Mouse (Mus musculus): Measurements from ENCODE around the gene Fam13c. TPM values are rescaled to one million over a fixed set of nuclear protein-coding genes. Genes with fewer than 3 reads are reported as not detected.
A peak's percentile ranks its signal among the peaks of the same experiment; 100 is the strongest.

The Fam13c gene
- polyA plus RNA-seq, 1 experiment from 2014 or later: 31.1 TPM

DNA sequence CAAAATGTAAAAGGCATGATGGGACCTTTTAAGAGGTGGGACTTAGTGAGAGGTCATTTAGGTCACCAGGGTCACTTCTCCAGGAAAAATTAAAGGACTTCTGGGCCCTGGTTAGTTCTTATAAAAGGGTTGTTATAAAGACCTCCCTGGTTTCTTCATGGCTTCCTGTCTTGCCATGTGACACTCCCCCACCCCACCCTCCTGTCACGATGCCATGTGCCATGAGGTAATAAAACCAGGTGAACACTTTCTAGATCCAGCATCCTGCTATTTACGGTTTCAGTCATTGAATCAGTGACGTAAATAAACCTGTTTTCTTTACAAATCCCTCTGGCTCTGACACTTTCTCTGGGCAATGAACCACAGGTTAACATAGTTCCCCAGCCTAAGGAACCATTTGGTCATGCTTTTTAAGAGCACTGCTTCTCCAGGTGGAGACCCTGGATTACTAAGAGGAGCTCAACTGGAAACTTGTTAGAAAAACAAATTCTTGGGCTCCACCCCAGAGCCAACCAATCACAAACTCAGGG, 146.7 kb downstream of the Fam13c start:
- H3K36me3 ChIP-seq: no peaks in the 10 kb centered on the region
- ATAC-seq: no peak
- H3K4me2 ChIP-seq (replicated peaks): no peak overlapping the region
- 96% methylated on average over 3 of the region's 3 CpGs for WGBS
- no peaks in the 10 kb centered on the region for H3K27me3 ChIP-seq
- no peak overlapping the region for H3K4me3 ChIP-seq (replicated peaks)
- H3K4me1 ChIP-seq (replicated peaks): no peaks in the 10 kb centered on the region
- no peak overlapping the region for H3K9ac ChIP-seq (replicated peaks)
- no peak overlapping the region for H3K27ac ChIP-seq
- H3K9me3 ChIP-seq: no peaks in the 10 kb centered on the region

DNA sequence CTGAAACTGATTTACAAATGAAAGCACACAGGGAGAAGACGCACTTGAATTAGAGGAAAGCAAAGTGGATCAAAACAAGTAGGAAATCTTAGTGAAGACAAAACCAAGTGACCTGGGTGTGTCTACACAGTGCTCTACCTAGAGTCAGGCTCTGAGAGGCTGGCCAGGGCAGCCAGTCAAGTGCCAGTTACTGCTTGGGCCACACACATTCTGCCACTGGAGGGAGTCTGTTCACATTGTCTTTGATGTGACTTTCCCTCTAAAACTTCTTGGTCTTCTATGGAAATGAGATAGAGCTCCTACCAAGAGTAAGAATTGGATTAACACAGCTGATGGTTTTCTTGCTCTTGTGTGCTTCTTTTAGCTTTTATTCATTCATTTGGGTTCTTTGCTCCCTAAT, 153.7 kb downstream of the Fam13c start:
- H3K27ac ChIP-seq: no peak overlapping the region
- no peaks in the 10 kb centered on the region for H3K27me3 ChIP-seq
- H3K4me3 ChIP-seq (replicated peaks): no peak overlapping the region
- no peaks in the 10 kb centered on the region for H3K9me3 ChIP-seq
- 35% methylated on average over 1 of the region's 1 CpGs for WGBS
- peaks cover 17% of the 10 kb centered on the region for H3K4me1 ChIP-seq (replicated peaks)
- no peak overlapping the region for H3K9ac ChIP-seq (replicated peaks)
- H3K36me3 ChIP-seq: no peaks in the 10 kb centered on the region
- no peak for ATAC-seq
- no peak overlapping the region for H3K4me2 ChIP-seq (replicated peaks)

DNA sequence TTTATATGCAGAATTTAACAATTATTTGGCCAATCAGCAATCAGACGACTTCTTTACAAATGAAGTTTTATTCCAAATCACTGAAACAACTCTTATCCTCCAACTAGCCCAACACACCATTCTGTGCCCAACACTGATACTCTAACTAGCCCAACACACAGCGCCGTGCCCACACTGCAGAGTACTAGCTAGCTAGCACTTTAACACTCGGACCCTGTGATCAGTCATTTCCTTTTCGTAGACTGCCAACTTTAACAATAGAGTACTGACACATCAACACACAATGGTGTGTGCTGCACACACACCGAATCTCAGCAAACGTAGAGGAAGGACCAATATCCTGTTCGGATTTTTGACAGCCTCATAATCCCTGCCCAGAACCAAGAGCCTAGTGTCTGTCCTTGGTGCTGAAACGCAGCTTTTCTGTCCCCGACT, 157.8 kb downstream of the Fam13c start:
- Histone ChIP-seq H3K4me2 (replicated peaks) (peak overlapping the region; percentile 88), H3K4me1 (replicated peaks) (peaks cover 17% of the 10 kb centered on the region), H3K9me3 (no peaks in the 10 kb centered on the region), H3K27ac (peak overlapping the region; percentile 97), H3K4me3 (replicated peaks) (peak overlapping the region; percentile 80), H3K36me3 (no peaks in the 10 kb centered on the region), H3K9ac (replicated peaks) (peak overlapping the region; percentile 92), H3K27me3 (no peaks in the 10 kb centered on the region)
- 15% methylated on average over 10 of the region's 10 CpGs for WGBS
- peak; percentile 5; the same call in 1 of the 2 replicates for ATAC-seq

DNA sequence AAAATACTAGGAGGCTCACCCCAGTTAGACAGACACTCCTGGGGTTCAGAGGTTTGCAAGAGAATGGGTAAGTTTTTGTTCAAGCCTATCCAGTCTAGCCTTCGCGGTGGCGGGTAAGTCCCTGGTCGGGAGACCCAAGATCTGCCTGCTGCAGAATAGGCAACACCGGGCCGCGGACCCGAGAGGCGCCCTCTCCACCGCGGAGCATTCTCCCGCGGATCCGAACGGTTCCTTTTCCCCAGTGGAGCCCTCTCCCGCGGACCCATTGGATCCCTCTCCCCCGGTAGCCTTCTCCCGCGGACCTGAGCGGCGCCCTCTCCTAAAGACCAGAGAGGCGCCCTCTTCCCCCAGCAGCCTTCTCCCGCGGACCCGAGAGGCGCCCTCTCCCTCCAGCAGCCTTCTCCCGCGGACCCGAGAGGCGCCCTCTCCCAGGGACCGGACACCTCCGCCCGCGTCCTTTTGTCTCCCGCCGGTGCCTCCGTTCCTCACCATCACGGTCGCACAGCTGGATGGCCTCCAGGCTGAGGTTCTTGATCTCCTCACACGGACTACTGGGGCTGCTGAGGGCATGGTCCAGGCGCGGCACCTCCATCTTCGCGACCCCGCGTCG, 158.3 kb downstream of the Fam13c start:
- peak overlapping the region; percentile 88 for H3K4me2 ChIP-seq (replicated peaks)
- peak; percentile 72 for ATAC-seq

DNA sequence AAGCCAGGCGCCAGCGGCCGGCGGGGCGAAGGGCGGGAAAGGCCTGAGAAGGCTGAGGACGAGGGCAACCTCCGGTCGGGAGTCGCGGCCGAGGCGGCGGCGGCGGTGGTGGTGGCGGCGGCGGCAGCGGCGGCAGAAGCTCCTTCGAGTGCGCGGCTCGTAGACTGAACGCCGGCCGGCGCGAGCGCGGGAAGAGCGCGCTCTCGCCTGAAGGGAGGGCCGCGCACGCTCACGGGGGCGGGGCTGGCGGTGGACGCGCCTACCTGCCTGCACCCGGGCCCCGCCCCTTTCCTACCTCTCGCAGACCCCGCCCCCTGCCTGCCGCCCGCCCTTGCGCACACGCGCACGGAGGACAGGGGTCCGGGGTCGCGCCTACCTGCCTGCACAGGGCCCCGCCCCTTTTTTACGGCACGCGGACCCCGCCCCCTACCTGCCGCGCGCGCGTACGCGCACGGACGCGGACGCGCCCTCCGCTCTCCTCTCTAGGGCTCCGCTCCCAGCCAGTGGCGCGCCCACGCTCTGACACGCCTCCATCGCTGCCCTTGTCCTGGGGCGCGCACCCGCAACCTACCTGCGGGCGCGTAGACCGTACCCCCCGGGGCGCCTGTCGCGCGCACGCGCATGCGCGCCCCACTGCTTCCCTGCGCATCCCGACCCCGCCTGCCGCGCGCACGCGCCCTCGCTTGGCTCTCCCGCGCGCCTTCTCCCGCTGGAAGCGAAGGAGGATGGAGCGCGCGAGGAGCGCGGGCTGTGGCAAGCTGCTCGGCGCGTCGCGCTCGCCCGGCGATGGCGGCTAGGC, 159.0 kb downstream of the Fam13c start:
- H3K9me3 ChIP-seq: no peaks in the 10 kb centered on the region
- no peaks in the 10 kb centered on the region for H3K36me3 ChIP-seq
- peak overlapping the region; percentile 88 for H3K4me2 ChIP-seq (replicated peaks)
- H3K9ac ChIP-seq (replicated peaks): peak overlapping the region; percentile 92
- peak overlapping the region; percentile 80 for H3K4me3 ChIP-seq (replicated peaks)
- WGBS: under 1% methylated on average over 78 of the region's 124 CpGs
- no peaks in the 10 kb centered on the region for H3K27me3 ChIP-seq
- H3K4me1 ChIP-seq (replicated peaks): peaks cover 13% of the 10 kb centered on the region
- ATAC-seq: peak; percentile 95
- peak overlapping the region; percentile 97 for H3K27ac ChIP-seq

More for the DNA sequence above, 158.3 kb downstream of the Fam13c start:
- H3K27ac ChIP-seq: peak overlapping the region; percentile 97
- under 1% methylated on average over 48 of the region's 48 CpGs for WGBS
- peaks cover 17% of the 10 kb centered on the region for H3K4me1 ChIP-seq (replicated peaks)
- no peaks in the 10 kb centered on the region for H3K27me3 ChIP-seq
- no peaks in the 10 kb centered on the region for H3K36me3 ChIP-seq
- H3K4me3 ChIP-seq (replicated peaks): peak overlapping the region; percentile 80
- H3K9me3 ChIP-seq: no peaks in the 10 kb centered on the region
- H3K9ac ChIP-seq (replicated peaks): peak overlapping the region; percentile 92

DNA sequence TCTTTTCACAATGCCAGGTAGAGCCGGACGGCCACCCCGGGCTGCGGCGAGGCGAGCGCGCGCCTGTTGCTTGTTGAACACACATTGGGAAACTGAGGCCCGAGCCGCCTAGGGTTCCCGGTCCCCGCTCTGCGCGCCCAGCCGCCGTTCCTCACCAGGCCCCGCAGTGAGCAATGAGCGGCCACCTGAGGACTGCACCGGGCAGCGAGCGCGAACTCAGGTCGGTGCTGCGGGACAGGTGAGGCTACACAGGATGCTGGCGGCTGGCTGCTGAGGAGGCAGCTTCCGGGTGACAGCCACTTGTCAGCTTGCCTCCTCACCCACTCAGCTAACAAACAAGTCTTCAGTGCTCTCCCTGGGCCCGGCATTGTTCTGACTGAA, 159.6 kb downstream of the Fam13c start:
- Histone ChIP-seq H3K4me3 (replicated peaks) (peak overlapping the region; percentile 80), H3K27me3 (no peaks in the 10 kb centered on the region), H3K27ac (peak overlapping the region; percentile 97), H3K4me2 (replicated peaks) (peak overlapping the region; percentile 88), H3K36me3 (no peaks in the 10 kb centered on the region), H3K4me1 (replicated peaks) (peaks cover 11% of the 10 kb centered on the region), H3K9me3 (no peaks in the 10 kb centered on the region), H3K9ac (replicated peaks) (peak overlapping the region; percentile 92)
- ATAC-seq: peak; percentile 71
- under 1% methylated on average over 28 of the region's 28 CpGs for WGBS

Other genes starting within 250 kb of the Fam13c start
- 1.2 TPM in 1 of 2 replicates, not detected in the other for gene Mrln, start 235.8 kb upstream of the Fam13c start, polyA plus RNA-seq (2015; fragmentation: Nextera tagmentation; extraction: Ambion mirVana)
- gene Slc16a9, start 195.4 kb upstream of the Fam13c start, polyA plus RNA-seq (2015; fragmentation: Nextera tagmentation; extraction: Ambion mirVana): 0.82 and 1.5 TPM in 2 replicates
- 162 and 174 TPM in 2 replicates for gene Phyhipl, start 215.5 kb downstream of the Fam13c start, polyA plus RNA-seq (2015; fragmentation: Nextera tagmentation; extraction: Ambion mirVana)